Mouse (Mus musculus): ENCODE data around the gene Tmigd3.

Gene Tmigd3

GRCm38 (mm10) chr3:105876022-105876421 is 5.3 kb downstream of the Tmigd3 start:
- no peak for DNase-seq (ENCODE audit: low spot score)

DNA sequence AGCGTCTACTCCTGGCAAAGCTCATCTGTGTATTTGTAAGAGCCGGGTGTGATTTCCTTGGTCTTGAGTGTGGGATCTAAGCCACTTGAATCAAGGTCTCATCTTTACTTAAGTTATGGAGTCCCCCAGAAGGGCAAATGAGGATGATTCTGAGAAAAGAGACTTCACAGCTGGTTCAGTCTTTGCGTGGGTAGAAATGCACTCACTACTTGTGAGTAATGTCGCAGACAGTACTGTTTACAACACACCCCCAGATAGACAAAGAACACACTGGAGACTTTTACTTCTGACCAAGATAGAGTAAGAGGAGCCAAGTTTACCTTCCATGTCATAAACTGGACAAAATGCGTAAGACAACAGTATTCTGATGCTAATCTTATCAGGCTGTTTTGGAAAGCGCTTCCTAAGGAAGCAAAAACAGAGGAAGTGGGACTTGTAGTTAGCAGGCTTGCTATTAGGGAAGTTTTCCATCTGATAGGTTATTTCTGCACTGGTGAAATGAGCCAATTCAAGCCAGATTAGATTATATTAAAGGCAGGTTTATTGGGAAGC is 6.6 kb downstream of the Tmigd3 start:
- no peak for DNase-seq (ENCODE audit: low spot score)

GRCm38 (mm10) chr3:105877919-105878318 is 7.2 kb downstream of the Tmigd3 start:
- DNase-seq (ENCODE audit: low spot score), result no peak

GRCm38 (mm10) chr3:105878751-105879150 is 8.0 kb downstream of the Tmigd3 start:
- DNase-seq (ENCODE audit: low spot score), result no peak

GRCm38 (mm10) chr3:105880419-105880818 is 9.7 kb downstream of the Tmigd3 start:
- DNase-seq (ENCODE audit: low spot score), result no peak

- no peak for DNase-seq (ENCODE audit: low spot score)
Observed at GRCm38 (mm10) chr3:105882105-105882504, 11.4 kb downstream of the Tmigd3 start.

DNA sequence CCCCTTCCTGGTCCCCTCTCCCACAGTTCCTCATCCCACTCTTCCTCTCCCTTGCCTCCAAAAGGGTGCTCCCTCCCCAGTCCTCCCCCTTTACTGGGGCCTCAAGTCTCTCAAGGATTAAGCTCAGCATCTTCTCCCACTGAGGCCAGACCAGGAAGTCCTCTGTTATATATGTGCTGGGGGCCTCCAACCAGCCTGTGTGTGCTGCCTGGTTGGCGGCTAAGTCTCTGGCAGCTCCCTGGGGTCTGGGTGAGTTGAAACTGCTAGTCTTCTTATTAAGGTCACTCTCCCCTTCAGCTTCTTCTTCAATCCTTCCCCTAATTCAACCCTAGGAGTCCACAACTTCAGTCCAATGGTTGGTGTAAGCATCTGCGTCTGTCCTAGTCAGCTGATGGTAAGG is 12.4 kb downstream of the Tmigd3 start:
- DNase-seq (ENCODE audit: low spot score), result no peak

DNA sequence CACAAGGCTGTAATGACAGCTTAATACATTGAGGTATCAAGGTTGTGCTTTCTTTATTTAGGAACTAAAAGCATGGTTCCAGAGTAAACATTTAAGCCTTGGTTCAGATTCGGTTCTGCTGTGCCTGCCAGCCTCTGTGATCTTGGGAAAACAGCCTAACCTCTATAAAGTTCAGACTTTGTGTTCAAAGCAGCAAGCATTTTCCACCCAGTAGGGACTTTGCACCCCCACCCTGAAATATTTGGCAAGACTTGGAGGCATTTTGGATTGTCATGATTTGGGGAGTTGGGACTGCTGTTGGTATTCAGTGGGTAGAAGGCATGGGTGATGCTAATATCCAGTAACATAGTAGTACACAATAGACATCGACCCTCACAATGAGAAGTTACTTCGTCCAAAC is 18.3 kb downstream of the Tmigd3 start:
- no peak for DNase-seq (ENCODE audit: low spot score)

GRCm38 (mm10) chr3:105890220-105890619 is 19.5 kb downstream of the Tmigd3 start:
- DNase-seq (ENCODE audit: low spot score), result no peak

DNA sequence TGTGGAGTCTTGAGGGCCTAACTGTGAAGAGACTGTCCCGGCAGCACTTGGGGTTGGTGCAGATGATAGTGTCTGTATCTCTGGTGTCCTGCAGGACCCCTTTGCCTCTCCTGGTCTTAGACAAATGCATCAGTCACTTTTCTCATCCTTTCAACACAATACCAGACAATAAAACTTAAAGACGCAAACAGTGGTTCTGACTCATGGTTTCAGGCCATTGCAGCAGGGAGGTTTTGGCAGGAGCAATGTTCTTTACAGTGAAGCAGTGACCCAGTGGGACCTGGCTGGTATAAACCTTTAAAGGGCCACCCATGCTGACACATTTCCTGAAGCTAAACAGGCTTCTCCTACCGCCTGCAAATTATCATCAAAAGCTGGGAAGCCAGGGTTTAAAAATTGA is 20.4 kb downstream of the Tmigd3 start:
- no peak for DNase-seq (ENCODE audit: low spot score)

DNA sequence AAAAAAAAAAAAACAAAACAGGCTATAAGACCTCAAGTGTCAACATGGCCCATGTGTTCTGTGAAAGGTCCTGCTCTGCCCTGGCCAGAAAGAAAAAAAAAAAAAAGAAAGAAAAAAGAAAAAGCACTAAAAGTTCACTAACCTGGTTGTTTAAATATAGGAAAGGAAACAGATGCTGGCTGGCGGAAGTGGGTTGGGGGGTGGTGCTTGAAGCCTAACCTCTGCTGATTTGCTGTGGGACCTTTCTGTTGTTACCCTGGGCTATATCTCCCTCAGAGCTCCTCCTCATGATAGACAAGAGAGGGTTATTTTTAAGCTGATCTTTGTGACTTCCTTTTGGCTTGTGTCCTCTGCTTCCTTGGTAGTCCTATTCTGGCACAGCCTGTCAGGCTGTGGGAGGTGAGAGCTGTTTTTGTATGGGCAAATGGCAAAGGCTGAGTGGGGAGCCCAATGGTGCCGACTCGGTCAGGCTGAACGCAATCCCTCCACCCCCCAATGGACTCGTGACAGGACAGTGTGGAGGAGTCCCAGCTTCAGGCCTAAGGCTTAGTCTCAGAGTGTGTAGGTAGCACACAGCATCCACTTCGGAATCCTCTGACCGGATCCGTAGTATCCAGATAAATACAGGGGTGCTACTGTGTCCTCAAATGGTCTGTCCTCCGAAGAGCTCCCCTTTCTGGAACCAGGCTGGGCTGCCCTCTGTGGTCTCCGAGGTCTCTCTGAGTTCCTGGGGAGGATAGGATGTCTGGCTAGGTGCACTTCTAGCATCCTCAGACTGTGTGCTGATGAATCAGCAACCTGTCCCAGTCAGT is 21.3 kb downstream of the Tmigd3 start:
- DNase-seq (ENCODE audit: low spot score), result no peak

DNA sequence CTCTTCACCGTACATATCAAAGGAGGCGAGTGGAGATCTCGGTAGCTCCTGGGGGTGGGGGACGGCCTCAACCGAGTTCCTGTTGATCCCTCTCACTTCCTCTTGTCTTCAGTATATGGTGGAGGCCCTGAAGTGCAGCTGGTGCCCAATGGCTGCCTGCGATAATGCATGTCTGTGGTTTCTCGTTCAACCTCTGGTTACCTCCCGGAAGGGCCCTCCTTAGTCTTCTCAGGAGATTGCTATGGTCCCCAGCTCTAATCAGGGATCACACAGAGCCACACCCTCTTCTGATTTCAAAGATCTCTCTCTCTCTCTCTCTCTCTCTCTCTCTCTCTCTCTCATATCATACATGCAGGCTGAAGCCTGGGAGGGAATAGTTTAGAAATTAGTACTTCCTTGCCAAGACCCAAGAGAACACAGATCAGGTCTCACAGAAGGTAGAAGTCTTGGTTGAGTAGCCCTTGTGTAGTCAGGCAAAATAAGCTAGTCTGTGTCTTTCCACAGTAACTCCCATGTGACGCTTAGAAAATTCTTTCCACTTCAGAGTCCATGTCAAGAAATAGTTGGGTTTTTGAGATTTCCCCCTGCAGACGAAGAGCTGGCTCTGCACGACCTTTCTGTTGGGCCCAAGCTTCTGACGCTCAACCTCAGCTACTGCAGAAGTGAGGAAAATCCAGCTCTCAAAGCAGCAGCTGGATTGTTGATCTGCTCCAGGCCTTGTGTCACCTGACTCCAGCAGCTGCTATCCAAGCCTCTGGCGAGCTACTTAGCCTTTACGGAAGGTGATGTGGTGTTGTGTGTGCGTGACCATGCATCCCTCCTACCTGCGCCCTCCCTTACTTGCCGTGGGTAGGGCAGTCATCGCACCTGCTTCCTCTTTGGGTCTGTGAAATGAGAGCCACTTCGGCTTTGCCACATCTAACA is 22.1 kb downstream of the Tmigd3 start:
- no peak for DNase-seq (ENCODE audit: low spot score)

DNA sequence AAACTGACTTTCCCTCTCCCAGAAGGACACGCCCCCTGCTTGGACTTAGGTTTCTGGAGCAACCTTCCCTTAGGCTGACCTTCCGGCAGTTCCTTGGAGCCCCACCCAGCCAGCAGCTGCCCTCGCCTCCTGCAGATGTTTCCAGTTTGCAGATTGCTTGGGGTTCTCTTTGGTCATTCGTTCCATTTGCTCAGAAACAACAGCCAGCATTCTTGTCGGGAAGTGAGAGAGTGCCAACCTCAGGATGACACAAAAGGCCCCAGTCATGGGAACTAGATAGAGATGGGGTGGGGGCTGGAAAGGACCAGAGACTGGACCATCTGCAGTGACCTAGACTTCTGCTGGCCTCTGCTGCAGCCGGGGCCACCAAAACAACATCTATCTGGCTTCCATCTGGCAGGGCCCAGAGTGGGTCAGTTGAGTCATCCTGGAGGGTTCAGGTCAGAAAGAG is 23.3 kb downstream of the Tmigd3 start:
- DNase-seq (ENCODE audit: low spot score), result no peak

DNA sequence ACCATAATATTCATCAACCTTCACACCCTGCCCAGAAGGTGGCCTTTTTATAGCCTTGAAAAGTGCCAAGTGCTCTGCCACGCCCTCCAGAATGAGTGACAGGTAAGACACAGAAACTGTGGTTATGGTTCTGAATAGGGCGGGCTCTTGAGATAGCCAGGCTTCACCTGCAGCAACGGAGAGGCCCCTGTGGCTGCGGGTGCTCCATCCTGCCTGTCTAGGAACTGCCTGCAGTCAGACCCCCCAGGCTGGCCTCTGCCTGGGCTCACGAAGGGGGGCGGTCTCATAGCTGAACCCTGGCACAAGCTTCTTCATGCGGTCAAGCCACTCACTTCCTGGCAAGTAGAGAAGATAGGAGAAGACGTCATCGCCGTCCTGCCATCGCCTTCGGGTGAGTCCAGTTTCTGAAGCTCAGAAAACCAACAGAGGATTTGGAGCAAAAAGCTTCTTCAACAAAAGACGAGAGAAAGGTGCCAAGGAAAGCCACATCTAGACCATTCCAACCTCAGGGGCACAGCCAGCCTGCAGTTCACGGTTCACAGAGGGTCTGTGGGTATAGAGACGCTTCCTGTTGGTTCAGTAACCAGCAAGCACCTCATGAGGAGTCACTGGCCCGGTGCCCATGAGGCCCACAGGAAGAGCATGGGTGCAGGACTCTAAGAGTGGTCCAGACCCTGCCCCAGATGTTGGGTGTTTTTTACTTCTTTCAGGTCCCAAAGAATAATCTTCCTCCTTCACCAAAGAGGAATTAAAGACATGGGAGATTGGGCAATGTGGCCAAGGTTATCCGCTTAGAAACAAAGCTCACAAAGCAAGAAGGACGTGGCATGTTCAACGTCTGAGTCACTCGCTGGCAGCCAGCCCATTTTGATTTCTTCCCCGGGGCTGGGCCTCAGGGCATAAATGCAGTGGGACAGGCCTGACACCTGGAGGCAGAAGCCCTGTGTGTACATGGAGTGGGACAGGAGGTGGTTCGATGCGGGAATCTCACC is 24.2 kb downstream of the Tmigd3 start:
- DNase-seq (ENCODE audit: low spot score), result peak; percentile 61

- no peak for DNase-seq (ENCODE audit: low spot score)
Observed at GRCm38 (mm10) chr3:105896811-105897210, 26.1 kb downstream of the Tmigd3 start.

GRCm38 (mm10) chr3:105898325-105898724 is 27.6 kb downstream of the Tmigd3 start:
- no peak for DNase-seq (ENCODE audit: low spot score)

GRCm38 (mm10) chr3:105898861-105899260 is 28.2 kb downstream of the Tmigd3 start:
- no peak for DNase-seq (ENCODE audit: low spot score)

DNA sequence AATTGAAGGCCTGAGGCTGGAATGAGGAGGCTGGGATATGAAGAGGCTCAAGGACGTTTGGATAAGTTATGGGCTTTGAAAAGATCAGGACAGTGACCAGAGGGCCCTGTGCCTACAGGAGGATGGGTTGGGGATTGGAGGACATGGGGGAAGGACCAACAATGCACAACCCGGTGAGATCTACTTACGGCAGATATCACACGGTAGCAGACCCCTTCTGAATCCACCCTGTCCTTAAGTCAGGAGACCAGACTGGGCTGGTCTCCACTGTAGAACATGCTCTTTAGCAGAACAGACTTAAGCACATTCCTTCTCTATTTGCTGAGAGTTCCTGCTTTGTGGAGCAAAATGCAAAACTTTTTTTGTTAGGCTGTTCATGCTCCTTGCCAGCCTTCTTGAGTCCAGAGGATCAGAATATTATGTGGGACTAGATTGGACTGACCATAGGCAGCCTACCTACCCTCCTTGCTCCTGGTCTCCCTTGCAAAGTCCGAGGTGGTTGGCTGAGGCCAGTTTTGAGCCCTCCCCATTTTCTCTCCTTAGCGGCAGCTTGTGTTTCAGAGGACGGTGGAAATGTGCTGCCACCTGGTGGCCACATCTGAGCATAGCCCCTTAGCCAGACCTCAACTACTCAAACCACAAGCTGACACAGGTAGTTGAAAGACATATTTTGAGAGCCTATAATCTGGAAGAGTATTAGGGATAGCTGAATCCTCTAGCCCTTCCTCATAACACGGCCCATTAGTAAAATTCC is 28.9 kb downstream of the Tmigd3 start:
- DNase-seq (ENCODE audit: low spot score), result peak; percentile 81

DNA sequence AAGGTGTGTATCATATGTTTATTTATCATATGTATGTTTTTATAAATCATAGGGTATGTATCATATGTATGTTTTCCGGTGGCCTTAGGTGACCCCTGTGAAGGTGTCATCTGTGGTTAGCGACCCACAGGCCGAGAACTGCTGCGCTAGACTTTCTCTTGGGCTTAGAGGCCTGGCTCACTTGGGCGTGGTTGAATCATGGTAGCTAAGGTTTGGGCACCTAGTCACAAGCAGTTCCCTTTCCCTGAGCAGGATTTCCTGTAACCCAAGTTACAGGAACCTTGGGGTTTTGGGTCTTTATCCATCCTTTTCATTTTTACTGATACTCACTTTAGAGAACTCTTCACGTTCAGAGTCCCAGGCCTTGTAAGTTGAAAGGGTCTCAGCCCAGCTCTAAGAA is 29.6 kb downstream of the Tmigd3 start:
- no peak for DNase-seq (ENCODE audit: low spot score)

GRCm38 (mm10) chr3:105900716-105901115 is 30.0 kb downstream of the Tmigd3 start:
- no peak for DNase-seq (ENCODE audit: low spot score)

GRCm38 (mm10) chr3:105901468-105901867 is 30.8 kb downstream of the Tmigd3 start:
- no peak for DNase-seq (ENCODE audit: low spot score)
